Mouse (Mus musculus) brain, adult 2 months (tissue): ENCODE data around the gene Hmgb3.
"Not testable (repeated sequence)": the region's sequence is repeated elsewhere in the genome, so short reads cannot be mapped to it uniquely, and the experiment has no call there.

Source experiments
- DNase-seq: peaks from one replicate; pipeline ENCODE4 v3.0.0; 2011; ENCODE audit warnings: low read depth, low spot score

Gene Hmgb3

GRCm38 (mm10) chrX:71555415-71556114, at the start of gene Hmgb3:
TSS of gene Hmgb3 (plus strand) at chrX:71555918.
- DNase-seq = peak; percentile 90

GRCm38 (mm10) chrX:71506591-71506990, 49.1 kb upstream of the Hmgb3 start:
- DNase-seq = not testable (repeated sequence)

GRCm38 (mm10) chrX:71519252-71519651, 36.5 kb upstream of the Hmgb3 start:
- no peak for DNase-seq

GRCm38 (mm10) chrX:71522889-71523288, 32.8 kb upstream of the Hmgb3 start:
- no peak for DNase-seq

- DNase-seq = peak; percentile 3
Measured at GRCm38 (mm10) chrX:71524310-71524709, 31.4 kb upstream of the Hmgb3 start.

- no peak for DNase-seq
Measured at GRCm38 (mm10) chrX:71525593-71526299, 30.0 kb upstream of the Hmgb3 start.

GRCm38 (mm10) chrX:71527461-71527860, 28.3 kb upstream of the Hmgb3 start:
- DNase-seq = no peak

GRCm38 (mm10) chrX:71528150-71528549, 27.6 kb upstream of the Hmgb3 start:
- no peak for DNase-seq

GRCm38 (mm10) chrX:71528646-71529045, 27.1 kb upstream of the Hmgb3 start:
- DNase-seq = peak; percentile 32

- peak; percentile 6 for DNase-seq
Measured at GRCm38 (mm10) chrX:71532635-71533034, 23.1 kb upstream of the Hmgb3 start.

GRCm38 (mm10) chrX:71534102-71534501, 21.6 kb upstream of the Hmgb3 start:
- no peak for DNase-seq

GRCm38 (mm10) chrX:71537791-71538190, 17.9 kb upstream of the Hmgb3 start:
- DNase-seq = no peak

GRCm38 (mm10) chrX:71540821-71541510, 14.8 kb upstream of the Hmgb3 start:
- DNase-seq = peak; percentile 16

- no peak for DNase-seq
Measured at GRCm38 (mm10) chrX:71544731-71545130, 11.0 kb upstream of the Hmgb3 start.

- DNase-seq = no peak
Measured at GRCm38 (mm10) chrX:71545163-71545562, 10.6 kb upstream of the Hmgb3 start.

GRCm38 (mm10) chrX:71556115-71556941, 610 bp downstream of the Hmgb3 start:
- peak; percentile 3 for DNase-seq

- peak; percentile 3 for DNase-seq
Measured at GRCm38 (mm10) chrX:71556965-71557491, 1.3 kb downstream of the Hmgb3 start.

- DNase-seq = no peak
Measured at GRCm38 (mm10) chrX:71559336-71559735, 3.6 kb downstream of the Hmgb3 start.

- DNase-seq = no peak
Measured at GRCm38 (mm10) chrX:71560796-71561195, 5.1 kb downstream of the Hmgb3 start.

- no peak for DNase-seq
Measured at GRCm38 (mm10) chrX:71573132-71573900, 17.6 kb downstream of the Hmgb3 start.

- DNase-seq = no peak
Measured at GRCm38 (mm10) chrX:71575550-71575949, 19.8 kb downstream of the Hmgb3 start.
